Mouse (Mus musculus): ENCODE data around the gene Hcrtr2.

The Hcrtr2 gene

DNA sequence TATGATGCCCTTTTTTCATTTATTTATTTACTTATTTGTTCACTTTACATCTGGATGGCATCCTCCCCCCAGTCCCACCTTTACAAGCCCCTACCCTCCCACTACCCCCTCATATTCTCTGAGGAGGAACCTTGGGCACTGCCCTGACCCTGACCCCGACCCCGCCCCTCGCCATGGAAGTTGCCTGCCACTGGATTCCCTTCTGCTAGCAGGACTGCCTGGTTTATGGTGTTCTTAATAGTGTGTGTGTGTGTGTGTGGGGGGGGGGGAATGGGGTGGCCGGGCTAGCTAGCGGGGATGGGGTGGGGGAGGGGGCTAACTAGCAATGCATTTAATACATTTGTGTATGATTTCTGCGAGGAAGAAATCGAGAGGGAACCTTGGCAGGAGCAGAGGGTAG lies 88.8 kb downstream of the Hcrtr2 start:
- no peak for DNase-seq

DNA sequence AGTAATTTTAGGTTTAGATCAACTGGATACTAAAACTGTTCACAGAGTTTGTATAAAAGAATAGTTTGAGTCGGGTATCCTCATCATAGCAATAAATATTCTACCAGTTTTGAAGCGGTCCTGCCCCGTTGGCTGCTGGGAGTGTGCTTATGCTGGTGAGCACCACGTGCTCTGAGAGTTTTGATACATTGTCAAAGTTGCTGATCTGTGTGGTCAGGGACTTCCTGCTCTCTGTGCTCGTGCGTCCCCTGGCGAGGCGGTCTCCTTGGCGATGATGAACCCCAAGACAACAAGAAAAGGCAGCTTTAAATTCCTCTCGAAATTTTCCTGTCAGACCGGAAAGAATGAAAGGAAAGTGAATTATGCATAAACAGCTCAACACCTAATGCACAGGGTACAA lies 93.3 kb downstream of the Hcrtr2 start:
- no peak for DNase-seq

DNA sequence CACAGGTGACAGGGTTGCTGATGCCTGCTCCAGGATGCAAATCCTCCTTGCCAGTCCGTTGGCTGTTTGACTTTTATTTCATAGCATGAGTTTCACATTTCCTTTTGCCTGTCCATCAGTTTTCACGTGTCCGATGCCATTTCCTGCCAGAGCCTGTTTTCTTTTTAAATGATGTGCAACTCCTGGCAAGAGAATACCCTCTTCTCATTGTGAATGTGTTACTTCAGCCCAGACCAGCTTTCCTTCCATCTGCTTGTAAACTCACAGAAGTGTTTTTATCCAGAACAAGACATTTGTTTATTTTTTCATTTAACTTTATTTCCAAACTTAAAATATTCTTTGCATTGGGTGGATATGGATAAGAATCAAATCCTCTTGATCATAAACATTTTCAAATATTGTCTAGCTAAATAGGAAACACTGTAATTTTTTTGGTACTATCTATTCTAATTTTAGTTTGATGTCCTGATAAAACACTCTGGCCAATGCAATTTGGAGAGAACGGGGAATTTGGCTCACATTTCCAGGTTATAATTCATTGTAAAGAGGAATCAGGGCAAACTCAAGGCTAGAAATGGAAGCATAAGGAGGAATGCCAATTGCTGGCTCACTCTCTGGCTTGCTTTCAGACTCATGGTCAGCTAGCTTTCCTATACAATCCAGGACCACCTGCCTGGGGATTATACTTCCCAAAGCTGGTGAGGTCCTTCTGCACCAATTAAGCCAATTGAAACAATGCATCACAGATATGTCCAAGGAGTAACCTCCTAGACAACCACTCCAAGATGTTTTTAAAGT lies 106.3 kb downstream of the Hcrtr2 start:
- peak; percentile 4 for DNase-seq

GRCm38 (mm10) chr9:76214678-76215077 lies 109.0 kb downstream of the Hcrtr2 start:
- no peak for DNase-seq

- DNase-seq, result no peak
Observed at GRCm38 (mm10) chr9:76213557-76213956, 110.1 kb downstream of the Hcrtr2 start, which contains the start of gene Gfral. Gene Gfral, minus strand, starts transcription at chr9:76213657.

DNA sequence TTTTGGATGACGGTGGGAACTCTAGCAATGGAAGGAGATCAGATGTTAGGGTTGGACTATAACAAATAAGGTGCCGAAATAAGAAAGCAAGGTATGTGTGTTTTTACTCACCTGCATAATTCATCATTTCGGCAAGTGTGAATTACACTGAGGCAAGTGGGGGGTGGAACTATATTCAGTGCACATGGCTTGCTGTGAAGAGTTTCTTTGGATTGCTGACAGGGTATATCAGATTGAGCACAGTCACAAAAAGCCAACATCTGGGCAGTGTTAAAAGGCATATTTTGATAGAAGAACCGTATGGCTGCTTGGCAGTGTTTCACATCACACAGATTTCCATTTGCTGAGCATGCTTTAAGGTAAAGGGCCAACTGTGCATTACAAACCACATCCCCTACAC lies 126.7 kb downstream of the Hcrtr2 start:
- no peak for DNase-seq

DNA sequence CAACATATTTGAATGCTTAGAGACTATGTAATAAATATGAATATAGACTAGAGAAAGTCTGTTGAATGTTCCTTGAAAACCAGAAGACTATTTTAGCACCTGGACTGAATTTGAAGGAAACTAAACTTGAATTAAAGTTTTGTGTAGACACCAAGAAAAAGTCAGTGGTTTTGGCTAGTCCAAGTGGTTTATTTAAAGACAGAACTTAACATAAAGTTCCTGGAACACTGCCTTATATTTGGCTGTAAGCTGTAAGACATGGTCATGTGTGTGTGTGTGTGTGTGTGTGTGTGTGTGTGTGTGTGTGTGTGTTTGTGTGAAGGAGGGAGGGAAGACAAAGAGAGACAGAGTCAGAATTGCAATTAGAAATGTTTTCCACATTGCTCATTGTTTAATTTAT lies 144.4 kb downstream of the Hcrtr2 start:
- no peak for DNase-seq

Measured in cerebellum, adult 11-12 months (tissue).